Mouse (Mus musculus) central nervous system, embryonic 11.5 days (tissue): ENCODE data around the gene Yy2. TPM values are rescaled to one million over a fixed set of nuclear protein-coding genes. Genes with fewer than 3 reads are reported as not detected.

Source experiments
- polyA plus RNA-seq: library from polyadenylated mRNA; depleted of rRNA; stranded (reverse); fragments of >200 nt; gene quantifications from 2 replicates; pipeline ENCODE4 v1.2.3, GENCODE M21; 2012; rRNA removed

The Yy2 gene
- polyA plus RNA-seq: 2.3 and 3.9 TPM in 2 replicates

GRCm38 (mm10) chrX:157568840-157569239 is at the start of gene Yy2:
Yy2 (minus strand) TSS chrX:157568985.

GRCm38 (mm10) chrX:157598186-157598996 is 29.6 kb upstream of the Yy2 start, which contains the start of gene Mbtps2:
Mbtps2 (minus strand) TSS chrX:157598715.

Other genes starting within 250 kb of the Yy2 start
- 0.20 and 0.73 TPM in 2 replicates for gene Phex, start 153.7 kb downstream of the Yy2 start, polyA plus RNA-seq
- 93.1 and 95.4 TPM in 2 replicates for gene Sms, start 76.7 kb downstream of the Yy2 start, polyA plus RNA-seq
- gene Mbtps2, start 29.7 kb upstream of the Yy2 start, polyA plus RNA-seq: 35.0 and 35.1 TPM in 2 replicates
- 9.0 and 10.1 TPM in 2 replicates for gene Smpx, start 129.9 kb upstream of the Yy2 start, polyA plus RNA-seq
- gene Klhl34, start 249.4 kb upstream of the Yy2 start, polyA plus RNA-seq: 0.07 TPM in 1 of 2 replicates, not detected in the other